Mouse (Mus musculus) lung, embryonic 16.5 days (tissue): ENCODE data around the gene Hira. TPM values are rescaled to one million over a fixed set of nuclear protein-coding genes. Genes with fewer than 3 reads are reported as not detected.
"Not testable (repeated sequence)": the region's sequence is repeated elsewhere in the genome, so short reads cannot be mapped to it uniquely, and the experiment has no call there.

Experiments
- ATAC-seq: fragments of 200-750 bp; cut with Nextera tagmentation; 2 replicates; pipeline ENCODE4 v1.8.0; 2017; ENCODE audit warnings: low read depth, mild to moderate bottlenecking, moderate library complexity
- H3K27ac ChIP-seq: fragments of 300-500 bp; sonication (generic); 2 replicates; pipeline ENCODE4 v1.5.1; 2014; ENCODE audit warnings: mild to moderate bottlenecking, control low read depth, low read length
- H3K27me3 ChIP-seq: fragments of 300-500 bp; sonication (generic); 2 replicates; pipeline ENCODE4 v1.6.1; 2014; ENCODE audit warnings: low read depth, low read length, mixed read lengths; ENCODE audit not compliant: control insufficient read depth, insufficient read depth
- H3K36me3 ChIP-seq: fragments of 300-500 bp; sonication (generic); 2 replicates; pipeline ENCODE4 v1.6.1; 2014; ENCODE audit warnings: low read length; ENCODE audit not compliant: control insufficient read depth, insufficient read depth
- H3K4me1 ChIP-seq: fragments of 300-500 bp; sonication (generic); replicated peaks from 2 replicates; pipeline ENCODE4 v1.6.1; 2014; ENCODE audit warnings: low read length, mixed read lengths; ENCODE audit not compliant: control insufficient read depth, insufficient read depth
- H3K4me2 ChIP-seq: fragments of 300-500 bp; sonication (generic); 2 replicates; pipeline ENCODE4 v1.6.1; 2014; ENCODE audit warnings: low read depth, low read length, control low read depth
- H3K4me3 ChIP-seq: fragments of 300-500 bp; sonication (generic); 2 replicates; pipeline ENCODE4 v1.5.1; 2014; ENCODE audit warnings: mild to moderate bottlenecking, low read length, control low read depth
- H3K9ac ChIP-seq: fragments of 300-500 bp; sonication (generic); 2 replicates; pipeline ENCODE4 v1.6.1; 2014; ENCODE audit warnings: low read length, control low read depth
- H3K9me3 ChIP-seq: fragments of 300-500 bp; sonication (generic); 2 replicates; pipeline ENCODE4 v1.6.1; 2016; ENCODE audit warnings: low read length; ENCODE audit not compliant: control insufficient read depth
- whole genome bisulfite sequencing: fragments of 180-500 bp; shearing (Covaris S2); extraction: QIAGEN DNeasy Blood & Tissue Kit; methylation state at CpG from one replicate; pipeline ENCODE4 v1.1.7; 2014; 5-methylcytosine and 5-hydroxymethylcytosine counted together
- polyA plus RNA-seq: library from polyadenylated mRNA; unstranded; fragments of >200 nt; fragmentation: Nextera tagmentation; extraction: Ambion mirVana; gene quantifications from 2 replicates; pipeline ENCODE4 v1.2.1, GENCODE M21; 2015

The Hira gene
- polyA plus RNA-seq, 1 experiment from 2014 or later, result 7.3 TPM

DNA sequence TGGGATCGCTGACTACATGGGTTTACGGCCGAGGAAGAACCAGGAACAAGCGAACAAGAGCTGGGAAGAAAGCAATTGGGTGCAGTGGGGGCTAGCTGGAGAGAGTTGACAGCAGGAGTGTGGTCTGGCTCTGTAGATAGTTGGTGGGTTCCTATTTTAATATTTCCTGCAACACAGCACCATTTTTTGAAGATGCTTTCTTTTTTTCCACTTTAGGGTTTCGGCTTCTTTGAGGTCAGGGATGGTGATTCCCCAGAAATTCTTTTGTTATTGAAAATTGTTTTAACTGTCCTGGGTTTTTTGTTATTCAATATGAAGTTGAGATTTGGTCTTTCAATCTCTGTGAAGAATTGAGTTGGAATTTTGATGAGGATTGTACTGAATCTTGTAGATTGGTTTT, 110.0 kb downstream of the Hira start:
- Histone ChIP-seq H3K27ac (no peak overlapping the region), H3K9me3 (no peaks in the 10 kb centered on the region), H3K36me3 (no peaks in the 10 kb centered on the region), H3K4me3 (no peak overlapping the region), H3K9ac (no peak overlapping the region), H3K4me2 (no peak overlapping the region), H3K27me3 (no peaks in the 10 kb centered on the region), H3K4me1 (no peaks in the 10 kb centered on the region)
- WGBS, result 86% methylated on average over 5 of the region's 5 CpGs
- no peak for ATAC-seq

DNA sequence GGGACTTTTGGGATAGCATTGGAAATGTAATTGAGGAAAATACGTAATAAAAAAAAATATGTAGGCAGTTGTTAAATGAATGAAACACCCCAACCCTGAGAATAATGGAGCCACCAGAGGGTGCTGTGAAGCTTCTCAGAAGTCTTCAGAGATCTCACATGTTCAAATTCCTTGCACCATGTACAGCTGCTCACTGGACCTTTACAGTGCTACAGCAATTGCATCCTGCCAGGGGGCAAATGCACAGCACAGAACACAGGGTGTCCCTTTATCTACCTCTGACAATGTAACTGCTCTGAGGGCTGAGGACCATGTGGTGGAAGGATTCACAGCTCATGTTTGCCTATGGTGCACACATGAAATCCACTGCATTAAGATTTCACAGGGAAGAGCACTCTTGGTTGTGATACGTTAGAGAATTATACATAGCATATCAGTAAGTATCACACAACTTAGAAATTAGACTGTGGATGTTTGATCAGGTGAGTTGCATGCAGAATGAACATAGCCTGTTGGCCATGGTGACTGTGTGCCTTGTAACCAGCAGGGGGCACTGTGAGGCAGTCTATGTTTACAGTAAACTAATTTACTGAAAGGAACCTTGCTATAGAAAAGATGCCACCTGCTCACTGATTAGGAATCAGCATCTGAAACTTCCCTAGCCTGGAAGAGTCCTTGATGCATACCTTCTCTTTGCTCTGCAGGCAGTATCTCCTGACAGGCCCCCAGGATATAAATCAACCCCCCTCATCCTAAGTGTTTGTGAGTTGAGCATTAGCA, 126.0 kb downstream of the Hira start:
- not testable (repeated sequence) for H3K27ac ChIP-seq, H3K4me3 ChIP-seq, H3K4me2 ChIP-seq, H3K36me3 ChIP-seq, ATAC-seq, H3K27me3 ChIP-seq, H3K9ac ChIP-seq, H3K4me1 ChIP-seq, H3K9me3 ChIP-seq
- WGBS, result 41% methylated on average over 2 of the region's 2 CpGs

DNA sequence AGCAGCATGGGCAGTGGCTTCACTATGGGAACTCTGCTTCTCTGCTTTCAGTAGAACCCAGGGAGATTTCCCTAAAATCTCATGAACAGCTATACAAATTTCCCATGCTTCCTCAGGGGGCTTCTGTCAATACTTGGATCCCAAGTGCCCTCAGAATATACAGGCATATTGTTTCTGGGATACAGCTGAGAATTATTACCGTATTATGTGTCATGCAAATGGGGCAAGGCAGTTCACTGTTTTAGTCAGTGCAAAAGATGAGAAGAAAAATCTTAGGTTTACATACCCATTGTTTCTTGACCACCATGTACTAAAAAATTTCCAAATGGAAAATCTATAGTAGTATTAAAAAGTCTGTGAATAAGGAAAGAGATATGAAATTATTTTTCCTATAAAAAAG, 126.9 kb downstream of the Hira start:
- no peak overlapping the region for H3K4me3 ChIP-seq
- no peak overlapping the region for H3K27ac ChIP-seq
- WGBS, result 74% methylated on average over 1 of the region's 1 CpGs
- H3K9ac ChIP-seq, result no peak overlapping the region
- no peaks in the 10 kb centered on the region for H3K27me3 ChIP-seq
- H3K9me3 ChIP-seq, result no peaks in the 10 kb centered on the region
- no peak for ATAC-seq
- H3K4me1 ChIP-seq, result no peaks in the 10 kb centered on the region
- no peak overlapping the region for H3K4me2 ChIP-seq
- no peaks in the 10 kb centered on the region for H3K36me3 ChIP-seq

DNA sequence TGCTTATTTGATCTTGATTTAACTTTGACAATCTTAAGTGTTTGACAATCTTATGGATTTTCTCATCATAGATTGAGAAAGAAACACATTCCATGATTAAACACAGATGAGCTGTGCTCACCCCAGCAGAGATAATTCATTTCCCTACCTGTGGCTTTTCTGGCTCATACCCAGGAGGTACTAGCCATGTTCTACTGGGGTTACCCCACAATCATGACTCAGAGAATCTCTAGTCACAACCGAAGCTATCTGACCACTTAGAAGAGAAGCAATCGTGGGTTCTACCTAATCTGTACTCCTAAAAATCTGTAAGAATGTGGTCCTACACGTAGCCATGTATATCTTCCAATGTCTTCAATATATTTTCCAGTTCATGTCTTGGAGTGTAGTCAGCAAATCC, 128.5 kb downstream of the Hira start:
- no peak overlapping the region for H3K4me2 ChIP-seq
- H3K9me3 ChIP-seq, result no peaks in the 10 kb centered on the region
- H3K4me1 ChIP-seq, result no peaks in the 10 kb centered on the region
- no peak for ATAC-seq
- H3K9ac ChIP-seq, result no peak overlapping the region
- H3K4me3 ChIP-seq, result no peak overlapping the region
- 66% methylated on average over 3 of the region's 3 CpGs for WGBS
- H3K27ac ChIP-seq, result no peak overlapping the region
- H3K36me3 ChIP-seq, result no peaks in the 10 kb centered on the region
- H3K27me3 ChIP-seq, result no peaks in the 10 kb centered on the region

DNA sequence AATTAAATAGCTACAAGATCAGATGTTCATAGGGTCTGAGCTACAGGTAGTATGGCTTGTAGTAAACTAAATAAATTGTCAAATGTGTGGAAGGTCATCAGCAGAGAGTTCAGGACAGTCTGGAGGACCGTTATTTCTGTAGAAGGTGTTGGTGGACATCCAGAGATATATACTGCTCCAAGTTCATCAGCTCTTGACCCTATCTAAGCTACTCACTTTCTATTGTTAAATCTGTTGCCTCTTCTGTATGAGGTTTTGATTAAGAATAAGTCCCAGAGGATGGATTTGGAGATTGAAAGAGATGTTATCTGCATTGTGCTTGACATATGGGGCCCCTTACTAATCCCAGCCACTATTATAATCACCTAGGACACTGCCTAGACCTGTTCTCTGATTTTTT, 129.9 kb downstream of the Hira start:
- H3K27ac ChIP-seq, result no peak overlapping the region
- H3K9ac ChIP-seq, result no peak overlapping the region
- H3K4me3 ChIP-seq, result no peak overlapping the region
- no peaks in the 10 kb centered on the region for H3K9me3 ChIP-seq
- no peak for ATAC-seq
- 78% methylated on average over 1 of the region's 1 CpGs for WGBS
- H3K4me1 ChIP-seq, result no peaks in the 10 kb centered on the region
- no peak overlapping the region for H3K4me2 ChIP-seq
- no peaks in the 10 kb centered on the region for H3K36me3 ChIP-seq
- H3K27me3 ChIP-seq, result no peaks in the 10 kb centered on the region

DNA sequence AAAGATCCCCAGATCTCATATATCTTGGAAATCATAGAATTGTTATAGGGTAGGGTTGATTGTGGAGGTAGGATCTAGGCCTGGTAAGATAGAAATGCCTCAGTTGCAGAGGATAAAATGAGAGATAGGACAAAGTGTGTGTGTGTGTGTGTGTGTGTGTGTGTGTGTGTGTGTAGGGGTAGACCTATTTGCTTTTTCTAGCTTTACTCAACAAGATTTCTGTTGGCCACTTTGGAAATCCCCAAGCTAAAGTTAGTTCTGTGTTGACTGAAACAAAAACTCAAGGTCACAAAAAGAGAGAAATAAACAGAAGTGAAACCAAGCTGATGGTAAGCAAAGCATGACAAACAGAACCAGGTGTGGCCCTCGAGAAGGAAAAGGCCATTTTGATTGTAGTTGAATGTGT, 130.4 kb downstream of the Hira start:
- 28% methylated on average over 1 of the region's 1 CpGs for WGBS

DNA sequence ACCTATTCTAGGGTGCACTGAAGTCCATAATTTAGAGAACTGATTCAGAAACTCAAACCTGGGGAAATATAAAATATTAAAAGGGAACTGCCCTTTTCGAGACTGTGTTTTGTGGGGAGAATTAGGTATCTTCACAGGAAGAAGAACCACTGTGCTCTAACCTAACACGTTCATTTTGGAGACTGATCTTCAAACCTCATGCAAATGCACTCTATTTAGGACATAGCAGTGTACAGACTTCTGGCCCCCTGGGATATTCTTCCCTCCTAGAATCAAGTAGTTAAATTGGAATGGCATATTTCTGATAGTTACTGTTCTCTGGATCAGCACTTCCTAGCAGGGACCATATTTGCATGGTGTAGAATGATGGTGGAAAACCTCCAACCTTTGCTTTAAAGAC, 133.9 kb downstream of the Hira start:
- no peaks in the 10 kb centered on the region for H3K27me3 ChIP-seq
- 65% methylated on average over 2 of the region's 2 CpGs for WGBS
- no peaks in the 10 kb centered on the region for H3K9me3 ChIP-seq
- no peak overlapping the region for H3K4me3 ChIP-seq
- H3K4me2 ChIP-seq, result no peak overlapping the region
- no peak overlapping the region for H3K27ac ChIP-seq
- no peak overlapping the region for H3K9ac ChIP-seq
- no peak for ATAC-seq
- H3K36me3 ChIP-seq, result no peaks in the 10 kb centered on the region
- no peaks in the 10 kb centered on the region for H3K4me1 ChIP-seq

More for the DNA sequence above, 130.4 kb downstream of the Hira start:
- not testable (repeated sequence) for H3K9me3 ChIP-seq, H3K4me3 ChIP-seq, H3K27ac ChIP-seq, H3K9ac ChIP-seq, H3K36me3 ChIP-seq, H3K4me1 ChIP-seq, ATAC-seq, H3K4me2 ChIP-seq, H3K27me3 ChIP-seq

DNA sequence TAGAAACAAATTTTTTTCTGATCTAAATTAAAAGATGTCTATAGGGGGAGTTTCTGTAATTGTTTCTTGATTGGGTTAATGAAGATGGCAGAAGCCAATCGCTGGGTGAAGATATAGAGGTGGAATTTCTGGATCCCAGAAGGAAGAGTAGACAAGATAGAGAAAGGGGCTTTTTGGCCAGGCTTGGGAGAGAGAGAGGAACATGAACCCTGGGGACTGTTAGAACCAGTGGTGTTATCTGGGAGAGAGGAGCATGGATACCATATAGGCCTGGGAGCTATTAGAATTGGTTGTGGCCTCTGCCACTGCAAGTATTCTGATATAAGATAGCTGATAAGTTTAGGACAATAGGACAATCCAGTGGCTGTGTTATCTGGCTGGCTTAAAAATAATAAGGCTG, 136.7 kb downstream of the Hira start:
- Histone ChIP-seq H3K27me3 (no peaks in the 10 kb centered on the region), H3K4me2 (no peak overlapping the region), H3K9ac (no peak overlapping the region), H3K36me3 (no peaks in the 10 kb centered on the region), H3K9me3 (no peaks in the 10 kb centered on the region), H3K27ac (no peak overlapping the region), H3K4me1 (no peaks in the 10 kb centered on the region), H3K4me3 (no peak overlapping the region)
- no peak for ATAC-seq
- 81% methylated on average over 1 of the region's 1 CpGs for WGBS

DNA sequence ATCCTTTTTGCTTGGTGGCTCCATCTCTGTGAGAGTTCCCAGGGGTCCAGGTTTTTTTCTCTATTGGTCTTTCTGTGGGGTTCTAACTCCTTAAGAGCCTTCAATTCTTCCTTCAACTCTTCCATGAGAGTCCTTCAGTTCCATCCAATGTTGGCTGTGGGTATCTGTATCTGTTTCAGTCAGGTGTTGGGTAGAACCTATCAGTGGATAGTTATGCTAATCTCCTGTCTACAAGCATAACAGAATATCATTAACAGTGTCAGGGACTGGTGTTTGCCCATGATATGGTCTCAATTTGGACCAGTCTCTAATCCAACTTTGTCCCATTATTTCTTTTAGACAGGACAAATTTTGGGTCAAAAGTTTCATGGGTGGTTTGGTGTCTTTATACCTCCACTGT, 137.8 kb downstream of the Hira start:
- H3K27ac ChIP-seq, result no peak overlapping the region
- H3K4me2 ChIP-seq, result no peak overlapping the region
- no peaks in the 10 kb centered on the region for H3K9me3 ChIP-seq
- no peaks in the 10 kb centered on the region for H3K36me3 ChIP-seq
- no peak overlapping the region for H3K4me3 ChIP-seq
- no peak for ATAC-seq
- H3K9ac ChIP-seq, result no peak overlapping the region
- no peaks in the 10 kb centered on the region for H3K4me1 ChIP-seq
- H3K27me3 ChIP-seq, result no peaks in the 10 kb centered on the region
